Mouse (Mus musculus) liver, postnatal 0 days (tissue): ENCODE data around the gene Dlg3.

ENCODE experiments used
- CTCF ChIP-seq: sonication (generic); IDR thresholded peaks from 2 replicates; pipeline ENCODE4 v1.5.1; 2016; ENCODE audit warnings: antibody characterized with exemption, low read depth
- EP300 ChIP-seq: IDR thresholded peaks from 2 replicates; pipeline ENCODE4 v1.6.1; 2016; ENCODE audit warnings: antibody characterized with exemption, low read depth, mild to moderate bottlenecking

GRCm38 (mm10) chrX:100811129-100811528 is 43.6 kb downstream of the Dlg3 start:
- TF ChIP-seq CTCF = no peak
- TF ChIP-seq EP300 = no peak
